Mouse (Mus musculus) WW6 (cell line): ENCODE measurements around the gene Hdhd3.
A peak's percentile ranks its signal among the peaks of the same experiment; 100 is the strongest.

Experiments used
- DNase-seq: peaks from one replicate; pipeline ENCODE4 v3.0.0-alpha.2; 2013; ENCODE audit warnings: low read depth, low spot score

The Hdhd3 gene

DNA sequence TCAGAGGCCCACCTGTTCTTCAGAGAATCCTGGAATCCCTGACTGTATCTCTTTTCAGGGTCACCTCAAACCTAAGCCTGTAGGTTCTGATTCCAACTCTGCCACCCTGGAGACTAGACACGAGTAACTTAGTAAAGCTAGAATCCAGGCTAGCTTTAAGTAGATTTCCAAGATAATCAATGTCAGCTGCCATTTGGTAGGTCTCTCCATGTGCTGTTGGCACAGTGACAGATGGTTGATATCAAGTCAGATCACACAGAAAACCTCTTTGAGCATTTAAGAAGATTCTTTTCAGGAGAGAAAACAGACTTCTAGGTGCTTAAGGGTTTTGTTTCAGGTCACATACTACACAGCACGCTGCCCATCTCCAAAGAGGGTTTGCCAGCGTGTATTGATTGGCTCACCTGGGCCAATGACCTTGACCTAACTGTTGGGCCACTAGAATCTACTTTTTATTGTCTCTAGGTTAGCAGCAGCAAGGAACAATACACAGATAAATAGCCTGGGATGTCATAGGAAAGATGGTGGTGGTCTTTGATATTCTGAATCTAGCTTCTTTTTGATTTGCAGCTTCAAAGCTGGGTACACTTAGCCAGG lies at the start of gene Hdhd3:
Hdhd3 (minus strand) TSS at position 94 of the 597 bp plus-strand sequence.
- DNase-seq: no peak

DNA sequence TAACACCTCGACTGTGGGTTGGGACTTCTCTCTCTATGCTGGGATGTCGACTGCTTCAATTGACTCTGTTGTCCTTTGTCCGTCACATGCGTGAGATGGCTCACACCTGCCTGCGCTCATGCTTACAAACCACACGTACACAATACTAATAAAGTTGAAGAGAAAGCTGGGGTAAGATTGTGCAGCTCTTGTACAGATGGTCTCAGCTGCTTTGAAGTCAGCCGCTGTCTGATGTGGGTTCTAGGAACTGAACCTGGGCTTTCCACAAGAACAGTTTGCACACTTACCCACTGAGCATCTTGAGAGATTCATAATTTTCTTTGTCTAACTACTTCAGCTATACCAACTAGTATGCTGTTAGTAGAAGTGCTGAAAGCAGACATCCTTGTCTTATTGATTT lies 48.7 kb upstream of the Hdhd3 start:
- DNase-seq: no peak

DNA sequence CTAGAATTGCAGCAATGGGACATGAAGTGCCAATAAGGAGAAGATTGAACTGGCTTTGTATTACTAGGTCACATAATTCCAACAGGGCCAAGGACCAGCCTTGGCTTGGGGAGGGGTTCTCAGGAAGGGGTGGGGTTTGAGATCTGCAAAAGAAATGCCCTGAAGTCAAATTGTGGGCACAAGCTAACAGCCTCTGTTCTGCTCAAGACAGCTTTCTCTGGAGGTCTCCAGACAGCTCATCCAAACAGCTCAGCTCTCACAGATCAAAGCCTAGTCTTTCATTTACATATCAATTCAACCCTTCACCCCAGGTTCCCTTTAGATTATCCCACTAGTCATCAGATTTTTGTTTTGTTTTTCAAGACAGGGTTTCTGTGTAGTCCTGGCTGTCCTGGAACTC lies 41.5 kb upstream of the Hdhd3 start:
- DNase-seq: peak; percentile 11

DNA sequence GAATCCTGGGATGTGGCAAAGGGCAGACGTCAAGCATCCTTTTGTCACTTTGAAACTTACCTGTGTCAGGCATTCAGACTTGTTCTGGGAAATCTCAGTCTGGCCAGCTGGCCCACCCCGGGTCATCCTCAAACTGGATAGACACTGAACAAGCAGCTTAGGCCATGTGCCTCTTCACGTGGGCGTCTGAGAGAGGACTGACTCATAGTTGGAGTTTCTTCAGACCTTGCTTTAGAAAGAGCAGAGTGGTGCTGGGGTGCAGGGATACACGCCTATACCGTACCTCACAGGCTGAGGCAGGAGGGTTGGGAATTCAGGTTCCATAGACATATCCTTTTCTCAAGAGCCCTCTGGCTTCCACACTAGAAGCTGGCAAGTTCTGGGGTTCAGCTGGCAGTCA lies 40.5 kb upstream of the Hdhd3 start:
- no peak for DNase-seq

DNA sequence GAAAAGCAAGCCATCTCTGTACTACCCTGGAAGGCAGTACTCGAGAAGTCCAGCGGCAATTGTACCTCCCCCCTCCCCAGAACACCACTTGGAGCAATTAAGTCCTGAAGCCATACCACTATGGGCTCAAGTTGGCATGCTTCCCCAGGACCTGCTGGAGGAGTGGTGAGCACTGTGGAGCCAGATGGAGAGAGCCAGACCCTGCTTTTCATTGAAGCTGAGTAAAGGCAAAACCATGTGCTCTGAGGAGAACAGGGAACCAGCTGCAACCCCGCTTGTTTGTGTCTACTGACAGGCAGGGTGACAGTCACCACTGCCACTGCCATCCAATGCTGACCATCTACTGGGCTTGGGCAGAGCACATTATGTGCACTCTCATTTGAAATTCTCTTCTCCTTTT lies 38.5 kb upstream of the Hdhd3 start:
- DNase-seq: no peak

DNA sequence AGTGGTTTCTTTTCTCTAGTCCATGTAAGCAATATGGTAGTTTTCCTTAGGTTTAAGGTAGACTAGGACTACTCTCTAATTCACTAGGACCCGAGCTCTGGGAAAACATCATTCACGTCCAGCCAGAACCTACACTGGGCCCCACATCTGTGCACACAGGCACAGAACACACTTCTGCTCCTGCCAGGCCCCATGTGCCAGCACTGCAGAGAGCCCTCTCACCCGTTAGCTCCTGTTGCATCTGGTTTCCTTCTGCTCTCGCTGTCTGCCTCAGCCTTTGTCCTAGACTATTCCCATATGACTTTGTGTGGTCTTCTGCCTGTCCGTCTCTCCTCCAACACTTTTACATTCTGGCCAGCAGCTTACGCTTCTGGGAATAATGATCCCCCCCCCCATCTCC lies 30.5 kb upstream of the Hdhd3 start:
- no peak for DNase-seq

DNA sequence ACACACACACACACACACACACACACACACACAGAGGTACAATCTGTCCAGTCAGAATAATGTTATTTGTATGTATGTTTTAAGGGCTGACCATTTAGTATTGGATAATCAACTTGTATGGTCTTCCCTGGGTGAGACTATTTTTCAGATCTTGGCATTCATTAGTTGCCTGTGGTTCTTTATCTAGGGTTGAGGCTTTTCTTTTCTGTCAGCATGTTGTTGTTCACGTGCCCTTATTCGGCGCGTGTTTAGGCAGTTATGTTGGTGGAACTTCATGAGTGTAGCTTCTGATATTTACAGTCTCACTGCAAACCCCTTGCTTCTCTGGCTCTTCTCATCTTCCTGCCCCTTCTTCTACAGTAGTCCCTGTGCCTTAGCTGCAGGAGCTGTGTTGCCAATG lies 24.4 kb upstream of the Hdhd3 start:
- DNase-seq: no peak

DNA sequence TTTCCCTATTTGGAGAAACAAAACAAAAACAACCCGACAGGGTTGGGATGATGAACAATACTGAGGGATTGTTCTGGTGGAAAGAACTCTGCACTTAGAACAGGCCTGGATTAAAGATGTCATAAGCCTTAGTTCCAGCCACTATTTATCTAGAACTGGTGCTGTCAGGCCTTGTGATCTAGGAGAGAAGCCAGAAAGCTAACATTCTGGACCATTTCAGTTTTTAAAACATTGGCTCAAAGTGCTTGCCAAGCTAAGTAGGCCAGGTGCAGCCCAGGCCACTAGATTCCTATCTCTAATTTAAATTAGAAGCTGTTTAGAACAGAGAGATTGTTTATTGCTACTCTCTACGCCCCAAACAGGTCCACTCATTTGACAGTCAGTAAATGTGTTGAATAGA lies 23.0 kb upstream of the Hdhd3 start:
- DNase-seq: no peak

DNA sequence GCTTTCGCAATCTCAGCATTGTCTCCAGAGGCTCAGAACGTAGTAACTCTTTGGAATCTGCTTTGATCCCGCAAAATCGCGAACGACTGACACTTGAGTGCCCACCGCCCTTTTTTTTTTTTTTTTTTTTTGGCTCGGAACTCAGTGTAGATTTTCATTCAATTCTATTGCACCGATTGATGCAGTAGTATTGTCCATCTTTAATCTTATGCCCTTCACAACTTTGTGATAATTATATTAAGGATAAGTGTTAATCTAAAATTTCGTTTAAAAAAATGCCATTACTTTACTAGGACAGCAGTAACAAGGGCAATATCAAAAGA lies 22.2 kb upstream of the Hdhd3 start:
- no peak for DNase-seq

DNA sequence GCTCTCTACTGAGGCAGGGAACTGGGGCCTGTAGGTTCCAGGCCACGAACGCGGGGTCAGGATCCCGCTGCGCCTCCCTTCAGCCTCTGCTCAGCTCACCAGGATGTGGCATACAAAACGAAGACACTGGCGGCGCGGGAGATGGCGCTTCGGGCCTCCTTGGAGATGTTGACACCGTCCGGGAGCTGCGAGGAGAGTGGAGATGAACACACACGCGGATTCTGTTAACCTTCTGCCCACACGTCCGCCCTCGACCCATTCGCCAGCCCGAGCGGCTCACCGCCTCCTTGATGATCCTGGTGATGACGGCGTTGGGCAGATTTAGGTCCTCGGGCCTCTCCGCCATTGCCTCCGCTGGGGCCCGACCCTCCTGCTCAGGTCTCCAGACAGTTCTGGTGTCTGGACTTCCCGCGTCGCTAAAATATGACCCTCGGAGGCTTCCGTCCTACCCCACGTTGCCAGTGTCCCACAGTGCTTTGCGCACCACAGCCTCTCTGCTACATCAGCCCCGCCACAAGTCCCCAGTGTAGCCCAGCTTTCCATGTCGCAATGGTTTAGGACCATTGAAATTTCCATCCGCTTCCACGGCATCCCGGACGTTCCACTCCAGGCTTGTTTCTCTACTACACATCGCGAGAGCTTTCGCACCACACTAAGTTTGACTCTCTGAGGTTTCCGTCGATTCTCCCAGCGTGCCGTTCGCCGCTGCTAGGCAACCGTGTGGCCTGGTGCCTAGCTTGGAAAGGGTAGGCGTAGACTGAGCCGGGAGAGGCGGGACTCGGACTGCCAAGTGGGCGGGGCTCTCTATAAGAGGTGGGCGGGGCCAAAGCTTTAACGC lies 21.6 kb upstream of the Hdhd3 start, which contains the start of the genes Pole3 and 4933430I17Rik:
Pole3 (minus strand) TSS at position 418 of the 838 bp plus-strand sequence.
4933430I17Rik (plus strand) TSS at position 719 of the 838 bp plus-strand sequence.
- DNase-seq: peak; percentile 97

DNA sequence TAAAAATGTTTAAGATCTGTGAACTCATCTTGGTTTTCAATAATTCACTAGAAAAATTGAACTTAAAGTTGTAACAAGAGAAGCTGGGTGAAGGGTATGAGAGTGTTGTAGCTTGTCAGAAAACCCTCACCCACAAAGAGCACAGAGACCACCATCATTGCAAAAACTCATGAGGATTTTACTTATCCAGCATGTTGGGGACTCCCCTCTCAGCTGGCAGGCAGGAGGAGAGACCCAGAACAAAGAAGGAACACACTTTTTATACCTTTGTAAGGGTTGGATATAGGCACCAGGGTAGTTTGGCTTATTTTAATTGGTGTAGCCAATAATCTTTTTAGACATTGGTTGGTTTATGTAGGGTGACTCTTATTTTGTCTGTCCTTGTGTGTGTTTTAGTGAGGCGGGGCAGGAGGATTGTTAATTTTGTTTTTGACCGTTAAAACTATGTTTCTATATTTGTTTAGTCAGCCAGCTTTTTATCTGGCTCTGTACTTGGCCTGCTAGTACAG lies 17.7 kb upstream of the Hdhd3 start:
- DNase-seq: no peak

DNA sequence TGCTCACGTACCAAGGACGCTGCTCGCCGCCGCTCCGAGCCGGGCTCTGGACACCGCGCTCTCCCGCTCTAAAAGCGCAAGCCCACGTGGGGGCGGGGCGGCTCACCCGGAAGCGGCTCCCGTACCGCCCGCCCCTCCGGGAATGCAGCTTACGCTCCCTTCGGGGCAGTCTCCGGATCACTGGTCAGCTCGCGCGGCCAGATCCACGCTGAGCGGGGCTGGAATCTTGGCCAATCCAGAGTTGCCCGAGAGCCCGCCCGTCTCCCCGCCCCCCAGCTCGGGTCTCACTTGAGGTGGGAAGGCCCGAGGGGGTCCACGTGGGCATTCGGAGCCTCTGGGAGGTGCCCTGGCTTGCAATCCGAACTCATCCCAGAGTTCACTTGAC lies 16.6 kb upstream of the Hdhd3 start, which contains the start of gene Alad:
Alad (minus strand) TSS at position 70 of the 385 bp plus-strand sequence.
- DNase-seq: peak; percentile 57

DNA sequence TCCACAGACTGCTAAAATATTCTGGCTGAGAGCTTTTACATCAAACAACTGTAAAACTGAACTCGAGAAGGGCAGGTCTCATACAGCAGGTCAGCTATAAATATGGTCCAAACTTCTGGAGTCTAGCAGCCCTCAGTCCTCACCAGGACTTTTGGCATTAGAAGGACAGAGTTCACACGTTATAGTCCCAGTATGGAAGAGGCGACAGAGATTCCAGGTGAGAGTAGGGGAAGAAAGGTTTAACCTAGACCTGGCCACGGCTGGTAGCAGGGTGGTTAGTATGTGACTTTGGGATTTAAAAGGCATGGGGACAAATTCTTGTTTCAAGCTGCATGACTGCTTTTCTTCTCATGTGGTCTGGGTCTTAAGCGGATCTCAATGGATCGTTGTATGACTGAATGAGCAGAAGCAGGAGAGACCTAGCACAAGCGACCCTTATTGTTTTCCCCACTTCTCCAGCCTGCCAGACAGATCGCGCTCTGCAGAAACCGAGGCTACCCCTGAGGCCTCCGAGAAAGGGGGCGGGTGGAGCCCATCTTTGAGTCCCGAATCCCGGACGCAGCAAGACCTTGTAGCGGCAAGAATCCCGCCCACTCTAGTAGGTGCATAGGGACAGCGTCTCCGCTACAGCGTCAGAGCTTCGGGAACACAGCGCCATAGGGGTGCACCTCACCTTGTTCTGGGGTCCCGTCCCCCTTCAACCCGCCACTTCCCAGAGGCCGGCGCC lies 16.0 kb upstream of the Hdhd3 start:
- DNase-seq: peak; percentile 34

DNA sequence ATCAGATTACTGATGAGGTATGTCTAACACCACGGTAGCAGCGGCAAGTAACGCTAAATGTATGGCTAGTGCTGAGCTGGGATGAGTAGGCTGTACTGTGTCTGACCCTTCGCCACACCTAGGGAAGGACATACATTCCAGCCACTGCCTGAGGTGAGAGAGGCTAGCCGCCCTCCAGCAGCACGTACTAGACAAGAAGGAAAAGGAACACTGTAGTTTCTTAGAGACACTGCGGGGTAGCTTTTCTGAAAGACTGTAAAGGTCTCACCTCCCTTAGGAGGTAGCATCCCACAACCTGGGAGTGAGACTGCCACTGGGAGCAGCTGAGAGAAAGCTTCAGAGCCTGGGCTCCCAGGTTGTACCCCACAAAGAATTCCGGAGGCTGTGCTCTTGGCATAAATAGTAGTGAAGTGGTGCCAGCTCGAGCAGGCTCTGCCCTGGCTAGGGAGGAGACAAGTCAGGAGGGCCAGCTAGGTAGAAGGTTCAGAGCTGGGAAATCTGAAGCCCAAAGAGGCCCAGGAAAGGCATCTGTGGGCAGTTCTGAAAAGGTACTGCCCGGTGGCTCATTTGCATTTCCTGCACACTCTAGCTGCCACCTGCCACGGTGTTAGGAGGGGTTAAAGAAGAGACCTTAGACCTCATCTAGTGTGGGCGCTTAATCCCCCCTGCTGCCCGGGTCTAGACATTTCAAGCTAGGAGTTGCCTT lies 15.3 kb upstream of the Hdhd3 start:
- no peak for DNase-seq

DNA sequence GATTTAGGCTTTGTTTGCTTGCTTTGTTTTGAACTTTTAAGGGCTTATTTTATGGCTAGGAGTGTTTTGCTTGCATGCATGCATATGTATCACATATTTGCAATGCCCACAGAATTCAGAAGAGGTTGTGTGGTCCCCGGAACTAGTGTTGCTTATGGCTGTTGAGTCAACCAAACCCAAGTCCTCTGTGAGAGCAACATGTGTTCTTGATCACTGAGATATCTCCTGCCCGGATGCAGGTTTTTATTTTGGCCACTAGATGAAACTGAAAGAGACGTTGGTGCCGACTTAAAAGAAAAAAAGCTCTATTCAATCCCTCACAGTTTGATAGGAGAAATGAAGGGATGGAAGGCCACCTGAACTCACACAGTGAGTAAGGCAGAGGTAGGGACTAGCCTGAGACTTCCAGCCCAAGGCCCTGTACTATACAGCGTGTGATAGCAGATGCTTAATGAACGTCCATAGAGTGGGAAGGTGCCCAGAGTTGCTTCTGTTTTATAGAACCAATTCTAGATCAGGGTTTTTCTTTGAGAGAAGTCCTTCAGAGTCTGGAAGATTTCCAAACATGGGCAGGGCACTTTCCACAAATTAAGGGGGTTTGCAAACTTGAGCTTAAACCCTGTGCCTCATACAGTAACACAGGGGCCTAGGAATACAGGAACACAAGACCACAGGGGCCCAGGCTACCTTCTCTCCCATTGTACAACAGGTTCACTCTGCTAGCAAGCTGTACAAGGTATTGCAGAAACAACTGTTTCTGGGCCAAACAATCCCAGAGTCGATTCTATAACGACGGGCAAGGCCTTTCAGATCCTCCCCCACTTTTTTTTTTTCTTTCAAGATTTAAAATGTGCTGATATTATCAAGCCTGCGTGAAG lies 14.5 kb upstream of the Hdhd3 start:
- DNase-seq: no peak

DNA sequence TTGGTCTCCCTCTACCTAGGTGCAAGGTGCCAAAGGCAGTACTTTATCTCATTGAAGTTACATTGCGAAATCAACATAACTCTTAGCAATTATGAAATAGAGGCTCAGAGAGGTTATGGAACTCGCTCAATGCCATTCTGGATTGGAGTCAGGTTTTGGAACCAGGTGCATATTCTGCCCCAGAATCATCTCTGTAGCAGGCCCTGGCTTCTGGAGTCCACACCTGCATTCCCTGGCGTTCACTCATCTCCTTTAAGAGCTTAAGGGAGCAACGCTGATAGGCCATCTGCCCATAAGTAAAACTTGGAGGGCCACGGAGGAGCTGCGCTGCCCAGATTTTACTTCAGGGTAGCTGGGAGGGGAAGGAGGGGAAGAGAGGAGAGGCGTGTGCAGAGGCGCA lies 13.8 kb upstream of the Hdhd3 start:
- no peak for DNase-seq

DNA sequence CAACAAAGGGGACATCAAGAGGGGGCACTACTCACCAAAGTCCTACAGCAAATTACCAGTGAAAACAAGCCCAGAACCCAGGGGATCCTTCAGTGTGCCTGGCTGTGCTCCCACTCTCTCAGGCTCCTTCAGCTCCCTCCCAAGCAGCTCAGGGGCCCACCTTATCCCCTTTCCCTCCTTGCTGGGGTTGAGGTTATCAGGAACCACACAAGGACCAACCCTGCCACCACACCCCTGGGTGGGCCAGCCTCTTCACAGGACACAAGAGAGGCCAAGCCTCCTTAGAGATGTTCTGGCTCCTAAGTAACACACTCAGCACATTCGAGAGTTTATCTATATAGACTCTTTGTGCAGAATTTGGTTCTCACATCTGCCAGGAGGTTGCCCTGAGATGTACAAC lies 13.3 kb upstream of the Hdhd3 start:
- DNase-seq: no peak

DNA sequence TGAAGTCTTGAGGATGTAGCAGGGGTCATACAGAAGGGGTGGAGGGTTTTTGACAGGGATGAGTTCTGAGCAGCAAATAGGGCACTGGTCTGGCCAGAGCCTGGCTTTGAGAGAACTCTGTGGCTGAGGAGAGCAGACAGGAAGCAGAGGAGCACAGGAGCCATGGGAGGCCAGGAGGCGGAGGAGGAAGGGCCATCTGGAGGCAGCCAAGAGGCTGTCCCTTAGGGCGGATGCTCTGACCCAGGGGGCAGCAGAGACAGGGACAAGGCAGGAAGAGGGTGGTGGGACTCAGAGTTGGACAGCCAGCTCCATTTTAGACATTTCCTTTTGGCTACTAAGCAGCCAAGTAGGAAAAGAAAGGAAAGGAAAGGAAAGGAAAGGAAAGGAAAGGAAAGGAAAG lies 12.8 kb upstream of the Hdhd3 start:
- DNase-seq: no peak

DNA sequence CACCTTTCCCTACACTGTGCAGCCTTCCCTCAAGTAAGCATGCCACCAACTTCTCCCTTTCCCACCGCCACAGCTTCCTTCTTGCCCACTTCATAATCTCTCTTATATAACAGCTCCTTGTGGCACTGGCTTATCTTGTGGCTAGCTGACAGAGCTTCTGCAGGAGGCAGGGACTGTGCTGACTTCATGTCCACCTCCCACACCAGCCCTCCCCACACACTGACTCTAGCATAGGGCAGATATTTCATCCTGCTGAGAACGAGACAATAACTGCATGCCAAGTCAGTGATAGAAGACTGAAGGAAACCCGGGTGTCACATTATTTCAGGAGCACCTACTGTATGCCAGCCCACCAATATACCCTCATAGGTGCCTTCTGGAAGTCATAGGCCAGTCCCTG lies 12.2 kb upstream of the Hdhd3 start:
- DNase-seq: no peak

DNA sequence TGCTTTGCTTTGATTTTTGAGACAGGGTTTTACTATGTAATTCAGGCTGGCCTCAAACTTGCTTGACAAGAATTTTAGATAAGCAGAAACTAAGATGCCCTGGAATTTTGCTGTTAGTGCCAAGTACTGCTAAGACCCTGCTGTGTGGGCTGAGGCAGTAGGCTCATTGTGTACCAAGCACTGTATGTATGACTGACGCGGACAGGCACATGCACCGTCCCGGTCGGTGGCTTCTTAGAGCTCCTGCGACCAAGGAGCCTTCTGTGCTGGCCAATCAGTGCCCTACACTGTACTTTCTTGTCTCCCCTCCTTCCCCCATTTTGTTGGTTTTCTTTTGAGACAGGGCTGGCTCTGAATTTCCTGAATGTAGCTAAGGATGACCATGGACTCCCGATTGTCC lies 11.7 kb upstream of the Hdhd3 start:
- DNase-seq: no peak

DNA sequence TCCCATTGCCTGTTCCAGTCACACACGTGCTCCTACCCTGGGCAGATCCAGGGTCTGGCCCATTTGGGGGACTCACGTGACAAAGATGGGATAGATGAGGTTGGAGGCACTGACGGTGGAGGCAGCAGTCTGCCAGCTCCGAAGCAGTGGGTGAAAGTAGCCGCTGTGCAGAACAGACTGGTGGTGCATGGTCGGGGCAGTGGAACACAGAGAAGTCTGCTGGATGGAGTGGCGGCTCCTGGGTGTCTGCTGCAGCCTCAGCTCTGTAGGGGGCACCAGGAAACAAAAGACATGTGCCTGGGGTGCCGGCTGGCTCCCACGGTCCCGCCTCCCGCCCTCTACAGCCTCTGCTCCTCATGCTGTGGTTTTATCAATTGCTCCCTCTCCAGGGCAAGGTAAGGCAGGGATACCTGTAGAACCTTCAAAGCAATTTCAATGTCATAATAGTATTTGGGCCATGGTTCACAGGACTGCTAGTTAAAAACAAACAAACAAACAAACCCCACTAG lies 10.8 kb upstream of the Hdhd3 start:
- no peak for DNase-seq
